Mouse (Mus musculus) heart, adult 2 months (tissue): ENCODE results near the gene Zfp622.

Source experiments
- CTCF ChIP-seq: fragments of 200-600 bp; IDR thresholded peaks from 2 replicates; pipeline ENCODE4 v1.8.1; 2022; ENCODE audit warnings: antibody characterized with exemption, mild to moderate bottlenecking, moderate library complexity
- EP300 ChIP-seq: fragments of 200-500 bp; IDR thresholded peaks from 2 replicates; pipeline ENCODE4 v1.6.1; 2011; ENCODE audit warnings: low read depth, low read length, control low read depth; ENCODE audit not compliant: insufficient read depth

GRCm38 (mm10) chr15:25934411-25934810 is 49.8 kb upstream of the Zfp622 start:
- TF ChIP-seq EP300 = no peak
- TF ChIP-seq CTCF = no peak
